Mouse (Mus musculus): Measurements from ENCODE around the gene Ets1. TPM values are rescaled to one million over a fixed set of nuclear protein-coding genes. Genes with fewer than 3 reads are reported as not detected.

The Ets1 gene
- polyA plus RNA-seq, 1 experiment from 2014 or later = 0.79 TPM

DNA sequence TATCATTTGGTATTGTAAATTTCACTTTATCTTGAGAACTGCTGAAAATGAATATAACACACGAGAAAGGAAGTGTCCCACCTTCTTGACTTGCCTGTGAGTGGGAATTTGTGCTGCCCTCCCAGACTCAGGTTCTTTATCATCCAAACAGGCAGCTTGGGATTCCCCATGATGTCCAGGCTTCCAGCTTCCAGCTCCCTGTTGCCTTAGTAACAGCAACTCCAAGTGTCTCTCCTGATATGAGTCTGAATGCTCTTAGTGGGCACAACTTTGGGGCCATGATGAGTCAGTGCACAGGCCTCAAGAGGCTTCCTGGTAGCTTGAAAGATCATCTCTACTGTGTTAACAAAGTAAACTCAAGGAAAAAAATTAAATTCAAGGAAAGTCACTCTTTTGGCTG lies 142.8 kb downstream of the Ets1 start:
- Histone ChIP-seq H3K79me2 (ENCODE audit: inconsistent target) (no peaks in the 10 kb centered on the region), H3K27ac (no peak overlapping the region), H3K4me3 (ENCODE audit: inconsistent target) (no peak overlapping the region), H3K36me3 (ENCODE audit: inconsistent target) (no peaks in the 10 kb centered on the region)
- WGBS (ENCODE audit: missing documents) = 93% methylated on average over 1 of the region's 1 CpGs

DNA sequence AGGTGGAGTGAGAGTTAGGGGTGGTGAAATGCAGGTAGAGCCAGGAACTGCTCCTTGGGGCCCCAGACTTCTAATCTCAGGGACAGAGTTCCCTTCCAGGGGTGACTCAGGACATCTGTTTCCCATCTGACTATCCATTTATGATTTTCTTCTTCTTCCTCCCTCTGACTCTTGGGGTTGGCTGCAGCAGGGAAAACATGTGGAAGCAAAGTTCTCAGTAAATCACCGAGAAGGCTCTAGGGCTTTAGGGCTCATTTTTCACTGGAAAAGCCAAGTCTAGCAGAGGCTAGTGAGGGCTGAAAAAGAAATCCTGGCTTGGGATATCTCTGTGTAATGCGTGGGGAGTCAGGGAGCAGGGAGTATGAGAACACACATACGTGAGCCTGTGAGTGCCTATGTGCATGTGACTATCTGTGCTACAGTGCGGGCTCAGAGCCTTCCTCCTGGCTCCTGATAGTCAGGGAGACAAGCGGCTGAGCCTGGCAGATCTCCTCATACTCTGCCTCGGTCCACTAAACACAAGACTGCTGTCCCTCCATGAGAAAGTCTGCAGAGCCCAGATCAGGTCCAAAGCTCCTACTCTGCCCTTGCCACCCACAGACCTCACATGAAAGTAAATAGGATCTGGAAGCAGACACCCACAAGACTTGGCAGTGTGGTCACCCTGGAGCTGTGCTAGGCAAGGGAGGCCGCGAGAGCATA lies 146.5 kb downstream of the Ets1 start:
- Histone ChIP-seq H3K4me3 (ENCODE audit: inconsistent target) (no peak overlapping the region), H3K27ac (no peak overlapping the region), H3K79me2 (ENCODE audit: inconsistent target) (no peaks in the 10 kb centered on the region), H3K36me3 (ENCODE audit: inconsistent target) (no peaks in the 10 kb centered on the region)
- 95% methylated on average over 8 of the region's 8 CpGs for WGBS (ENCODE audit: missing documents)

DNA sequence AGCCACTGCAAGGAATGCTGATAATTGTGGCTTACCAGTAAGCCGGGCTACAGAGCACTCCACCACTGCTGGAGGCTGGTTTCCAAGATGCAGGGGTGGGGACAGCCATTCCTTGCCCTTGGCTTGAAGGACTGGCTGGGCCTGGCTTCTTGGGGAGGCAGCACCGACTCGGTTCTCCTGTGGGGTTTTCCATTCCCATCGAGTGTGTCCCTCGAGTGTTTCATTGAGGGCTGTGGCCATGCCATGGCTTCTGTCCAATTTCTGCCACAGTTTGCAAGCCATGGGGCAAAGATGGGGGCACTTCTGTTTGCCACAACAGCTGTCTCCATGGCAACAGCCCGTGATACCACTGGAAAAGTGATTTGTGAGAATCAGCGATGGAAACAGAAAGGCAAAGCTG lies 151.1 kb downstream of the Ets1 start:
- no peaks in the 10 kb centered on the region for H3K79me2 ChIP-seq (ENCODE audit: inconsistent target)
- H3K27ac ChIP-seq = no peak overlapping the region
- H3K4me3 ChIP-seq (ENCODE audit: inconsistent target) = no peak overlapping the region
- H3K36me3 ChIP-seq (ENCODE audit: inconsistent target) = no peaks in the 10 kb centered on the region
- 81% methylated on average over 7 of the region's 7 CpGs for WGBS (ENCODE audit: missing documents)

DNA sequence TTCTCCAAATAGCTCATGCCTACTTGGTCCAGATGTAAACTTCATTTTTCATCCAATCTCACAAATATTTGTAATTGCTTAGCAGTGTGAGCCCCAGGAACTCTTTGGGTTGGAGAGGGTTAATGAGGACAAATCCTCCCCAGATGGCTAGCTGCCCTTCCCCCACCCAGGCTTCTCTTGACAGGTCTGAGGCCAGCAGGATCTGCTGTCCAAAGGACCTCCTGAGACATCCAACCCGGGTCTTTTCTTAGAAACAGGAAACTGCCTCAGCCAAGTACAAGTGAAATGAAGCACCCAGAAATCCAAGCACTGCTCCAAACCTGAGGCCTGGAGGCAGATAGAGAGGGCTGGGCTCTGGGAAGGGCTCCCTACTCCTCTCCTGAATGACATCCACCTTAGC lies 151.6 kb downstream of the Ets1 start:
- 12% methylated on average over 1 of the region's 1 CpGs for WGBS (ENCODE audit: missing documents)
- Histone ChIP-seq H3K4me3 (ENCODE audit: inconsistent target) (no peak overlapping the region), H3K36me3 (ENCODE audit: inconsistent target) (no peaks in the 10 kb centered on the region), H3K27ac (no peak overlapping the region), H3K79me2 (ENCODE audit: inconsistent target) (no peaks in the 10 kb centered on the region)

DNA sequence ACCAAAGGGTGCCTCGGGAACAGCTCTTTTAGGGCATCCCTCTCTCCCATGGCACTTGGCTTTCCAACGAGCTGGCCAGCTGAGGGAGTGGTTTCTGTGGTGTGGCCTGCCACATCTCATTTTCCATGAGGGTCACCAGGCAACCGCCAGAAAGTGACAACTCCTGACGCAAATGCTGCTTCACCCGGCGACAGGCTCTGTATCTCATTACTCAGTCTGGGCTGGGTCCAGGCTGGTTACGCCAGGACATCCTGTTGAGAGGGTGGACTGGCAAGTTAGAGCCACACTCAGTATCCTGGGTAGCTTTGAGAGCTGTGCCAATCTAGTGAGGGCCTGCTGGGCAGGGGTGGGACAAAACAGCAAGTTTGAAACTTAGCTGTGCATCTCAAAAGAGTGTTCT lies 153.3 kb downstream of the Ets1 start:
- Histone ChIP-seq H3K4me3 (ENCODE audit: inconsistent target) (no peak overlapping the region), H3K79me2 (ENCODE audit: inconsistent target) (no peaks in the 10 kb centered on the region), H3K27ac (no peak overlapping the region), H3K36me3 (ENCODE audit: inconsistent target) (no peaks in the 10 kb centered on the region)
- 64% methylated on average over 7 of the region's 7 CpGs for WGBS (ENCODE audit: missing documents)

DNA sequence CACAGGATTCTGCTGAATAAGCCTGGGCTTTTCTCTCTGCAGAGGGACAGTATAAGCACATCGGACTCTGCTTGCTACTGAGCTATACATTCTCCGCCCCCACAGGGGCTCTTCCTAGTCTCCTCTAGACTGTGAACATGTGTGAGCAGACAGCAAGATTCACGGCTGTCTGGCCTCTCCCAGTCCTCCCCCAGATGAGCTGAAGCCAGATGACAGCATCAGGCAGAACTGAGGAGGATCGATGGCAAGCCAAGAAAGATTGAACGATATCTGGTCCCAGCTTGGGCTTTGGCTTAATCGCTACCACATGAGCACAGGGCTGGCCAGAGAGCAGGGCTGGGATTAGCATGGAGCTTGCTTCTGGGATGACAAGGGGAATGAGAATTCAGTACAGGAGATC lies 155.7 kb downstream of the Ets1 start:
- H3K27ac ChIP-seq = no peak overlapping the region
- WGBS (ENCODE audit: missing documents) = 96% methylated on average over 6 of the region's 6 CpGs
- no peaks in the 10 kb centered on the region for H3K36me3 ChIP-seq (ENCODE audit: inconsistent target)
- no peaks in the 10 kb centered on the region for H3K79me2 ChIP-seq (ENCODE audit: inconsistent target)
- no peak overlapping the region for H3K4me3 ChIP-seq (ENCODE audit: inconsistent target)

DNA sequence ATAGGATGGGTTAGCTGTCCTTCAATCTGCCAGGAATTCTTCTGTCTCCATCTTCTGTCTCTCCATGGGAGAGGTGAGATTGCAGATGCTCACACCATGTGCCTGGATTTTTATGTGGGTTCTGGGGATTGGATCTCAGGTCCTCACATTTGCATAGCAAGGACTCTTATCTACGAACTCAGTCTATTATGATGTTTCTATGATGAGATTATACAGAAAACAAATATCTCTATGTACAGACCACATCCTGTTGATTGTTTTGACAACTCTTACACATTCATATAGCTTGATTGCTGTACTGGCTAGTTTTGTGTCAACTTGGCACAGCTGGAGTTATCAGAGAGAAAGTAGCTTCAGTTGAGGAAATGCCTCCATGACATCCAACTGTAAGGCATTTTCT lies 162.2 kb downstream of the Ets1 start:
- WGBS (ENCODE audit: missing documents) = 89% methylated on average over 1 of the region's 1 CpGs
- Histone ChIP-seq H3K79me2 (ENCODE audit: inconsistent target) (no peaks in the 10 kb centered on the region), H3K4me3 (ENCODE audit: inconsistent target) (no peak overlapping the region), H3K27ac (no peak overlapping the region), H3K36me3 (ENCODE audit: inconsistent target) (no peaks in the 10 kb centered on the region)

DNA sequence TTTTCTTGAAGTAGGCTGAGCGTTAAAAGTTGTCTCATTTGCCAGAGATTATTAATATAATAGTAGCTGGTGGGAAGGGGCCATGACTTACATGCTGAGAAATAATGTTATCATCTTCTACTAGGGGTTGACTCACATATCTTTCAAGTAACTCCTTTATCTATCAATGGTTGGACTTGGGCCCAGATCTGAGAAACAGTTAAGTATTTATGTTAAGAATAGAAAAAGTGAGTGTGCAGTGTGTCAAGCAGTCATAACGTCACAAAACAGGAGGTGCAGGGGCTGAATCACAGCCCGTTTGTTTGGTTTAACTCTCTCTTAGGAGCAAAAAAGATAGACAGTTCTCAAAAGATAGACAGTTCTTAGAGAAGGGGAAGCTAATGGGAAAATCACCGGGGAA lies 170.1 kb downstream of the Ets1 start:
- no peaks in the 10 kb centered on the region for H3K36me3 ChIP-seq (ENCODE audit: inconsistent target)
- H3K79me2 ChIP-seq (ENCODE audit: inconsistent target) = no peaks in the 10 kb centered on the region
- no peak overlapping the region for H3K27ac ChIP-seq
- H3K4me3 ChIP-seq (ENCODE audit: inconsistent target) = no peak overlapping the region
- WGBS (ENCODE audit: missing documents) = 97% methylated on average over 4 of the region's 4 CpGs

Other genes starting within 250 kb of the Ets1 start
- 47.2 to 90.9 TPM (median 59.7 TPM) in 3 replicates for gene Fli1, start 93.4 kb upstream of the Ets1 start, polyA plus RNA-seq (2018)